Mouse (Mus musculus): ENCODE results near the gene Gldc.
"Not testable (repeated sequence)": the region's sequence is repeated elsewhere in the genome, so short reads cannot be mapped to it uniquely, and the experiment has no call there.

The Gldc gene

DNA sequence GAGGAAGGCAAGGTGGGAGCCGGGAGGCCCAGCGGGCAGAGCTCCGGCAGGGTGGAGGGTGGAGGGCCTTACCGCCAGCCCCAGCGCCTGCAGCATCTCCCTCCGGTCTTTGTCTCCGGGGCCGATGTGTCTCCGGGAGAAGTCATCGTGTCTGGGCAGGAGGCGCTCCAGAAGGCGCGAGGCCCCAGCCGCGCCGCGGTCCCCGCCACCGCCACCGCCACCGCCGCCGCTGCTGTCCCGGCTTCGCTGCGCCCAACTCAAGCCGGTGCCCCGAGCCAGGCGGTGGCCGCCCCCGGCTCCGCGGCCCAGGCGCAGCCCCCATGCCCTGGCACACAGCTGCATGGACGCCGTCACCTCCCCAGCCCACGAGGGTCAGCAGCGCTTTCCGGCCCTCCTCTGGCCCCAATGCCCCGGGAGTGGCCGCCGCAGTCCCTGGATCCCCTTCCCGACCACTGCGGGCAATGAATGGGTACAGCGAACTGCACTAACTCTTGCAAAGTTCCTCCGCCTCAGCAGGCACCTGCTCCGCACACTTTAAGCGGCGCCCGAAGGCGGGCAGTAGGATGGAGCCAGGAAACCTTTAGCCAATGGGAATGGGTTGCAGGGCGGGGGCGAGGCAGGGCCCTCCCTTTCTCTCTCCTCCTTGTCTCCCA is at the start of gene Gldc:
Gene Gldc, minus strand, starts transcription at position 511 of the 653 bp plus-strand sequence.
- no peak for DNase-seq (ENCODE audit: low read depth)

DNA sequence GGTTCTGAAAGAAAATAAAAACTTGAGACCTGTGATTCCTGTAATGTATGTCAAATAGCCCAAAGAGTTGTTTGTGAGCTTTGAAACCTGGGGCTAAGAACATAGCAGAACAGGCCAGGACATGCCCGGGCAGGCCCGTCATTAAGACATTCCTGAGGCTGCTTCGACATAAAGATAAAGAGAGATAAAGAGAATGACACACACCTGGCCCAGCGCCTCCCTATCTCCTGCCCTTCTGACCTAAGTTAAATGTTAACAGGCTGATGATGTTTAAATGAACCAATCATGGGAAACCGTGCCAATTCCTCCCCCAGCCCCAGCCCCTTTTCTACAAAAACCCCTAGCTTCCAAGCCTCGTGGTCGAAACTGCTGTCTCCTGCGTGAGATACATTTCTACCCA is 47.4 kb upstream of the Gldc start:
- not testable (repeated sequence) for DNase-seq (ENCODE audit: low read depth)

DNA sequence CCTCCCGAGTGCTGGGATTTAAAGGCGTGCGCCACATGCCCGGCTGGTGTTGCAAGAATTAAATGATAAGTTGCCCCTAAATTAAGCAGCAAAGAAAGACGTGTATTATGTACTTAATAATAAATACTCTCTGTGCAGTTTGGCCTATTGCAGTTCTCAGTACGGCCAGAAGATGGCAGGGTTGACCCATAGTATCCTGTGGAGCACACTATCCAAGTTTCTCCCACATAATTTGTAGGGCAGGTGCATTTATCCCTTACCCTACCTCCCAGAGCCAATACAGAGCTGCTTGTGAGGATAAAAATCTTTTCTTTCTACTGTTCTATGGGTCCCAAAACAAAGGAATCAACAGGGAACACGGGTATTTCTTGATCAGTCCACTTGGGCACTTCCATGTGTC is 42.1 kb upstream of the Gldc start:
- DNase-seq (ENCODE audit: low read depth): peak; percentile 9

DNA sequence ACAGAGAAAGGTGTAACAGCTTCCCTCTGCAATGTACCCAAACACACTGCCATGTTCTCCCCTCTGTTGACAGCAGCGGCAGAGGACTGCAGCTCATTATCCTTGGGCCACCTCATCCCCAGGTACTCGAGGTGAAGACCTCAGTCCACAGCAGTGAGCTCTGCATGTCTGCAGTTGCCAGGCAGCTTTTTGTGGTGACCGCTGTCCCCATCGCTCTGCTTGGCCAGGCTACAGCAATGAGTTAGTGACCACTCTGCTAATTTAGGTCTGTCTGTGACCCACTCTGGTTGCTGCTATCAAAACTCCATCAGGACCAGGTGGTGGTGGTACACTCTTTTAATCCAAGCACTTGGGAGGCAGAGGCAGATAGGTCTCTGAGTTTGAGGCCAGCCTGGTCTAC is 41.0 kb upstream of the Gldc start:
- DNase-seq (ENCODE audit: low read depth): no peak

DNA sequence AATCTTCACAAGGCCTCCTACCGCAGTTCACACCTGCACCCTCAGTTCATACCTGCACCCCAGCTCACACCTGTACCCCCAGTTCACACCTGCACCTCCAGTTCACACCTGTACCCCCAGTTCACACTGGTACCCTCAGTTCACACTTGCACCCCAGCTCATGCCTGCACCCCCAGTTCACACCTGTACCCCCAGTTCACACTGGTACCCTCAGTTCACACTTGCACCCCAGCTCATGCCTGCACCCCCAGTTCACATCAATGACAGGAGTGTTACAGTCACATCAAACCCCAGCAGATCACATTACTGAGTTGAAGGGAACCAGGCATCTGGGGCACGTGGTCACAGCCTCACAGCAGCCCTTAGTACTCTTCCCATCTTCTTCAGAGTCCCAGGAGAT is 40.5 kb upstream of the Gldc start:
- not testable (repeated sequence) for DNase-seq (ENCODE audit: low read depth)

DNA sequence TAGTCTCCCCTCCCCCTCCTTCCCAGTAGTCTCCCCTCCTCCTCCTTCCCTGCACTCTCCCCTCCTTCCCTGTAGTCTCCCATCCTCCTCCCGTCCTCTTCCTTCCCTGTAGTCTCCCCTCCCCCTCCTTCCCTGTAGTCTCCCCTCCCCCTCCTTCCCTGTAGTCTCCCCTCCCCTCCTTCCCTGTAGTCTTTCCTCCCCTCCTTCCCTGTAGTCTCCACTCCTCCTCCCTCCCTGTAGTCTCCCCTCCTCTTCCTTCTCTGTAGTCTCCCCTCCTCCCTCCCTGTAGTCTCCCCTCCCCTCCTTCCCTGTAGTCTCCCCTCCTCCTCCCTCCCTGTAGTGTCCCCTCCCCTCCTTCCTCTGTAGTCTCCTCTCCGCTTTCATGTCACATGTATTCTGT is 38.8 kb upstream of the Gldc start:
- DNase-seq (ENCODE audit: low read depth): no peak

DNA sequence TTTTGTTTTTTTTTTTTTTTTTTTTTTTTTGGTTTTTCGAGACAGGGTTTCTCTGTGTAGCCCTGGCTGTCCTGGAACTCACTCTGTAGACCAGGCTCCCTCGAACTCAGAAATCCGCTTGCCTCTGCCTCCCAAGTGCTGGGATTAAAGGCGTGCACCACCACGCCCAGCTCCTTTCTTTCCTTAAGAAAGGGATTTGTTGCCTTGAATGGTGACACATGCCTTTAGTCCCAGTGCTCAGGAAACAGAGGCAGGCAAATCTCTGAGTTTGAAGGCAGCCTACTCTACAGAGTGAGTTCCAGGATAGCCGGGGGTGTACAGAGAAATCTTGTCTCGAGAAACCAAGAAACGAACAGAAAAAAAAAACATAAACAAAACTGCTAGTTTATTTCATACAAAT is 33.8 kb upstream of the Gldc start:
- DNase-seq (ENCODE audit: low read depth): not testable (repeated sequence)

DNA sequence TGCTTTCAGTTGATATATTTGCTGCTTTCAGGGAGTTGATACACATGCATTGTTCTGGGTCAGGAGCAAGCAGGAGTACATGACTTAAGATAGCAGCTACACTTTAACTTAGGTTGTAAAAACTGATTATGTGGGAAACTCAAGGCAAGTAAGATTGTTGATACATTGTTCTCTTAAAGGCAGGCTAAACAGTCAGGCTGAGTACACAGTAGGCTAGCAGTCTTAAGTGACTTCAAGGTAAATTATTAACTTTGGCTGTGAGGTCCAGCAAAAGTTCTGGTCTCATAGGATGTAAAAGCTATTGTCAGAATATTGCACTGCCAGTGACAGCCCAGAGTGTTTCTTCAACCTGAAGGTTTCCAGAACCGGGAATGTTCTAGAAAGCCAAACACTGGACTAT is 31.8 kb upstream of the Gldc start:
- no peak for DNase-seq (ENCODE audit: low read depth)

DNA sequence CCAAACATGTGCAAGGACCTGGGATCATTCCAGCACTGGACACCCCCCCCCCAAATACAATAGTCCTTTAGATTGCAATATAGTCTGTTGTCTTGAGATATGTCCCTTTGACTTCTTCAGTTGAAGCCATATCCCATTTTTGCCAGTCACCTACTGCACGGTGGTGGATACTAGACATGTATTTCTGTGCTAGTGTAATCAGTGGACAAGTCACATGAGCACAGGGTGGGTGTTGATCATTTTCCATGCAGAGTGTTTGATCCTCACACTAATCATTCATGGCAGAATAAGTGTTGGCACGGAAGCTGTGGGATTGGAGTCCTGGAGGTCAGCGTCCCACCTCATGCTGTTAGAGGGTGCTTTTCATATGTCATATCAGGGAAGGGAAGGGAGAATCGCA is 30.6 kb upstream of the Gldc start:
- DNase-seq (ENCODE audit: low read depth): no peak

DNA sequence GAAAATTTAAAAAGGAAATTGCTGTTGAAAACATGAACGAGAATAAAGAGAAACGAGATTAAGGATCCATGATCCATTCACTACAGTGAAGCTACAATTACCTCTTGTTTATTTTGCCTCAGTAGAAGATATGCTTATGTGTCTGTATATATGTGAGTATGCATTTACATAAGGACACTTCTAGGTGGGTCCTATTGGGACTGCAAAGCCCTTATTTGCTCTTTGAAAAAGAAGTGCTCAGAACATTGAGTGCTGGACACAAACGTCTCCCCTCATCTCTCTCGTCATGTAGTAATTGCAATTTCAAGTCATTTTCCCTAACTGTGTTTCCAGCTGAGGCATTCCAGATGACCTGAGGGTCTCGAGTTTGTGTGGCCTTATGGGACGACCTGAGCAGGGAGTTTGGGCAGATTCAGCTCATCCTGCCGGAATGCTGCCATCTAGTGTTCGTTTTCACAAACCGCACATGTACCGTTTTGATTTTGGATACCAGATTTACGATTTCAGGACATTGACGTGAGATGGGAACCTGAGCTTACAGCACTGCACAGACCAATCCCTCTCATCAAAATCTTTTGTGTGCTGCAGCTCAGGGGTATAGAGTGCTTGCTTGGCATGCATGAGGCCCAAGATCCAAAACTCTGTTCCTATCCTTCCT is 30.1 kb upstream of the Gldc start:
- DNase-seq (ENCODE audit: low read depth): peak; percentile 45

DNA sequence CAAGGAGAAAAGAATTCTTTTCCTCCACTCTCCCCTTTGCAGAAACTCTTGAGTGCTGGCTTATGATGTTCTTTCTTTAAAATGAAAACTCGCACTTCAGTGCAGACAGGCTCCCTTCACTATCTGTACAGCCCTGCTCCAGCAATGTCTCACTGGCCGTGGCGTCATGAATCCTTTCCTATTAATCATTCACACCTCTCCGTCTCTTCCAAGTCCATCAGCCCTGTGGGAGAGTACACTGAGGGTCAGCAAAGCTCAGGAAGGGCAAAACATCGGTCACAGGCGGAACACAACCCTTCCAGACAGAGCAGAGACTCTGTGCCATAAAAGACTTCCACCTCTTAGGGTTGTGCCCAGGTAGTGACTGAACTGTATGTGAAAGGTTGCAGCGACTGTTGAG is 26.9 kb upstream of the Gldc start:
- no peak for DNase-seq (ENCODE audit: low read depth)

DNA sequence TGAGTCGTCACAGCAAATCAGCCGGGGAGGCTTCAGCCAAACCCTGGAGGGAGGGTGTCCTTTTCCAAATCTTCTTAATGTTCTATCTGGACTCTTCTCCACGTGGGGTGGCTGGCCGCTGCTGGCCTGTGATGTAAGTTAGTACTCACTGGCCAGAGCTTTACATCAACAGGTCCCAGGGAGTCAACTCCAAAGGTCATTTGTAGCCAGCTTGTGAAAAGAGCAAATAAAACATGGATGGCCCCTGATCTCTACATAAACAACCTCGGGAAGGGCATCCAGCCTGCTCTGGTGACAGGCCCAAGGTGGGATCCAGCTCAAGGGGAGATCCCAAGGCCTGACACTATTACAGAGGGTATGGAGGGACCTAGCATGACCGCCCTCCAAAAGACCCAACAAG is 19.8 kb upstream of the Gldc start:
- DNase-seq (ENCODE audit: low read depth): no peak

DNA sequence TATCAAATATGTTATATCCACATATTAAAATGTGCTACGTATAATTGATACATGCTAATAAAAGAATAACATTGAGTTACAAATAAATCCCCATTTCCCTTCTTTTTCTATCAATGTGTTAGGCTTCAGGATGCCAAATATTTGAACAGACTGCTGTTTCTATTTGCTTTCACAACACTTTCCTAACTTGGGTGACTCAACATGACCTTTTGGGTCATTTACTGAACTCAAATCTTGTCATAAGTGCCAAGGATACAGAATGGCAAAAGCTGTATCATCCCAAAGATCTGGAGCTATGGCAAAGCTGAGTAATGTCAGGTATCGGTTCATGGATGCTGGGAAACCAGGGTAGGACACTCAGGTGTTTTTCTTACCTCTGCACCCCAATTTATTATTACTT is 12.0 kb upstream of the Gldc start:
- no peak for DNase-seq (ENCODE audit: low read depth)

DNA sequence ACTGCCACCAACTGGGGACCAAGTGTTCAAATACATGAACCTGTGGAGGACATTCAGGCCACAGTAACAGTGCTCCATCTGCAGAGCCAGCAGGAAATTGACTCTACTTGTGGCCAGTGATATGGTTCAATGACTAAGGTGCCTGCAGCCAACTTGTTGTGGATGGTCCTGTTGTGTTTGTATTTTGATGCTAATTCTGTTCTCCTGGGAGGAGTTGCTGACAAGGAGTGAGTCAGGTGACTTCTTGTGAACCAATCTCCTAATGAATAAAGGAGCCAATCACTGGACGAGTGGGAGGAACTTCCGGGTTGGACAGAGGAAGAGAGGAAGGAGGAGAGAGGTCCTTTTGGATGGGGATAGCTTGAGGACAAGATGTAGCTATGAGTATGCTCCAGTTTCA is 10.3 kb upstream of the Gldc start:
- DNase-seq (ENCODE audit: low read depth): no peak

DNA sequence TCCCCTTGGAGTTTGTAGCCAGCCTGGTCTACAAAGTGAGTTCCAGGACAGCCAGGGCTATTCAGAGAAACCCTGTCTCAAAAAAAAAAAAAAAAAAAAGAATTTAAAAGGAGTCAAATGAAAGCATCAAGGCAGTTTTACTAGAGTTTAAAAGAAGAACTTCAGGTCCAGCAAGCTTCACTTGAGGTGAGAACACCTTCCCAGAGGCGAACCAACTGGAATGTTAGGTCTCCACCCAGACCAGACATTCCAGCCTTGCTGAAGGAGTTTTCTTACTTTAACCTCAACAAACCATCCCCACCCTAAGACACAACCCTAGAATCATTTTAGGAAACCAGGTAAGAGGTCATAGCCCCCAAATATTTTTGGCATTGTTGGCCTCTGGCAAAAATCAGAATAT is 4.8 kb upstream of the Gldc start:
- no peak for DNase-seq (ENCODE audit: low read depth)

DNA sequence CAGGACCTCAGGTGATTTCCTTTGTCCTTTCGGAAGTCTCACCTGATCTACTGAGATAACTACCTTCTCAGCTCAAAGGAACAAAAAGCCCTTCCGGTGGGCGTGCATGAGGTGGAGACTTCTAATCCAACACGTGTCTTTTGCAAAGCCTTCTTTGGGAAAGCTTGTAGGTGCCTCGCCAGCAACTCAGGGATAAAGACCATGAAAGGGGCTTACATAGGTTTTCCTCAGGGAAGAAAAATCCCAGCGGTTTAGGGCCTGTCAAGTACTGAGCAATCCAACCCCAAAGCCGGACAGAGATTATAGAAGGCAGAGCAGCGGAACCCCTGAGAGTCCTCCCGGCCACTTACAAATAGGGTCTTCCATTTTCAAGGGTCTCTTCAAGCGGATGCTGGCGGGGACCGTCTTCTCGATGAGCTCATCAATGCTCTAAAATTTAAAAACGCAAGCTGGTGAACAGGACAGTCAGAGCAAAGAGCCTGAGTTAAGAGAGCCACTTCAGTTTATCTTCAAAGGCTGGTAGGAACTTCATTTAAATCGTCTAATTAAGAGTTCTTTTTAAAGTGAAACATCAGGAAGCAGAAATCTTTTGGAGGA is 1.1 kb downstream of the Gldc start:
- no peak for DNase-seq (ENCODE audit: low read depth)

DNA sequence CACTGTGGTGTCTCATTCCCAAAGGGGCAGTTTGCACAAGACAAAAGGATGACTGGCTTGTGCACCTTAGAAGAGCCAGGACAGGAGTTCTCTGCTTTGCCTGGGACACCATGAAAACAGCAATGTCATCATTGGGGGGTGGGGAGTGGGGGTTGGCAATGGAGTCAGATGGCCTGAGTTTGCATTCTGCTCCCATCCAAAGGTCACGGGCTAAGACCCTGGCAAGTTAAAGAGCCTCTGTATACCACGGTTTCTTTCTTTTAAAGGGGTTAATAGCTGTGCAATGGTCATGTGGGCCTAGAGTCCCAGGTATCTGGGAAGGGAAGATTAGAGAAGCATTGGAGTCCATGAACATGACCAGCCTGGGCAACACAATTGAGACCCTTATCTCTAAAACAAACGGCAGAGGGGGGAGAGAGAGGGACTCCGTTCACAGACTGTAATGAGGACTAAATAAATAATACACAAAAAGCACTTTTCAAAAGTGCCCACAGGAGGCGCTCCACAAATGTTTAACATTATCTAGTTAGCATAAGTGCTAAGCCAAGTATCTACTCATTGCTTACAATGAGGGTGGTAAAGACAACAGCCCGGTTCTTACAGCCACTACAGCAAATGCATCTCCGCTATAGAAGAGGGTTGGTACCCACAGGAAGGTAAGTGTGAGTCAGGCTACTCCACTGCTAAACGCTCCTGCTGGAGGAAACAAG is 3.7 kb downstream of the Gldc start:
- no peak for DNase-seq (ENCODE audit: low read depth)

DNA sequence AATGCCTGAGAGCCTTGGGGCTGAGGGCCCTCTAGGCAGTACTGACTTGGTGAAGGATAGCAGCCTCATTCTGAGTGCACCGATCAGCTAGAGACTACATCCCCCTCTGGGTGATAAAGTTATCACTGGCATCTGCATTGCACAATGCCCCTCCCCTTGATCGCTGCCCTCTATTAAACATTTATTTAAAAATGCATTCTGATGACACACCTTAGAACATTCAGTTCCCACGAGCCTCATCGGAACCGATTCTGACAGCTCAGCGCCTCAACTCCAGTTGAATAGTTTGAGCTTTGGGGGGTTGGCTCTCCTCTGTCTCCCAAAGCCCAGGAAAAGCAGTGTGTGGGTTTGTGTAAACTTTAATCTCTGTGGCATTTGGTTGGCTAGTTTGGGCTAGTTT is 4.9 kb downstream of the Gldc start:
- no peak for DNase-seq (ENCODE audit: low read depth)

DNA sequence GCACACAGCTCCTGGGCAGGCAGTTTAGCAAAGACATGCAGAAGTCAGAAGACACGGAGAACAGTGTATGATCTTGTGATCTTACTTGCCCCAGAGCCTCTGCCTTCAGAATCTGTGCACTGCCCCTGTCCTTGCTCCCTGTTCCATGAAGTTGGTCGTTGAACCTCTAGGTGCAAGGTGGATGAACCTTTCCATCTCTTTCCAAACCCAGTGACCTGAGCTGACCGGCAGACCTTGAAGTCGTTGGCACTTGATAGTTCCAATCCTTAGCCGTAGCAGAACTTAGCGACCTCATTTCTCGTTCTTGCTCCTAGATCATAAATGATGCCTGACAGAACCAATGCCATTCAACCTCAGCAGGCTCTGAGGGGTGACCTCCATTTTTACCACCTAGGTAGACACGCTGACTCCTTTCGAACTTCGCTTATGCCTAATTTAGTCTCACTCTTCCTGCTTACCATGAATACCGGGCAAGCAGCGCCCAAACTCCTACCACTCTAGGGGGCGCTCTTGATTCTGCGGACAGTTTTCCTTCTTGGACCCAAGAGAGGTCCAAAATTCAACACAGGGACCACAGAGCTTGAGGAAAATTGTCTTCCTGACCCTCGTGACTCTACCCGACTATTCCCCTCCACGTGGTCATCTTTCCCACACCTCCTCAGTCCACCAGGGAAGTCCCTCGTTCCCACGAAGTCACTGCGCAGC is 8.3 kb downstream of the Gldc start:
- no peak for DNase-seq (ENCODE audit: low read depth)

DNA sequence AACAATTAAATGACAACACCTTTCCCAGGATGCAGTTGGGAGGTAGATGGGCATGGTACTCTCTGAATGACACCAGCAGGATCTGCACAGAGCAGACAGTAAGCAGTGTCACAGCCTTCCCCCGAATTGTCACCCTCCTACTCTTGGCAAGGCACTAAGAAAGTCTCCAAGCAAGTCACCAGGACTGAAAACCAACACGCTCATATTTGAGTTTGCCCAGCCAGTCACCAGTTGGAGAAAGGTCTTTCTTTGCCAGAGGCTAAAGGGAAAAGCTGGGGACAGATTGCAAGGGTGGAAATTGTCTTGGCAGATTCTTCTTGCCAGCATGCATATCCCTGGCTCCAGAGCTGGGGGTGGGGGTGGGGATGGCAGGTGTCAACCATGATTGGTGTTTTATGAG is 11.0 kb downstream of the Gldc start:
- no peak for DNase-seq (ENCODE audit: low read depth)

DNA sequence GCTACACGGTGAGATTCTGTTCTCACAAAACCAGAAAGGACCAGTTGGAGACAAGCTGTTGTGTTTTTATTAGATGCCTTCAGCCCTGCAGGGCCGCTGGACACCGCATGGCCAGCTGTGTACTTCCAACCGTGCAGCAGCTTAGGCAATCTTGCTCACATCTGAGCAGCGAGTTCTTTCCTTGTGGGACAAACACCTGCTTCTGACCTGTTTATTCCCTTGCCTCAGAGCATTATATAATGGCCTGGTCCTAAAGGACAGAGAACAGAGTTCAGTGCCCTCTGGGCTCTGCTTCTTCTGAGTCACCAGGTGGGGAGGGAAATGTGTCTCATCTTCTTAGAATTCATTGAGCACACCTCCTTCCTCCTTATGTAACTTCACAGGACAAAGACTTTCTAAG is 12.4 kb downstream of the Gldc start:
- no peak for DNase-seq (ENCODE audit: low read depth)

DNA sequence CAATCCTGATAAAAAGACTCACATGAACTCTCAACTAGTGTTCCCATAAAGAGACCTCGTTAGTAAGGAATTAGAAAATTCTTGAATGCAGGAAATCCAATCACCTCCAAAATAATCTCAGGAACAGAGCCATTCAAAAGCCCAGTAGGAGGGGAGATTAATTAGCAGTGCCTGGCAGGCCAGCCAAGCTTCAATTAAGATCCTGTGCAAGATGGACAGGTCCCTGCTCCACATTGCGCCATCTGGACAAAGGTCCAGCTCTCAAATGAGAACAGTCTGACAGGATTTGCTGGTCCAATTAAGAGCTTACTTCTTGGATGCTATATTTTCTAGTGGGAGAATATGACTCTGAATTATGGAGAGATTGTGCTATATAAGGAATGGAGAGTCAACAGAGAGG is 15.2 kb downstream of the Gldc start:
- DNase-seq (ENCODE audit: low read depth): no peak

DNA sequence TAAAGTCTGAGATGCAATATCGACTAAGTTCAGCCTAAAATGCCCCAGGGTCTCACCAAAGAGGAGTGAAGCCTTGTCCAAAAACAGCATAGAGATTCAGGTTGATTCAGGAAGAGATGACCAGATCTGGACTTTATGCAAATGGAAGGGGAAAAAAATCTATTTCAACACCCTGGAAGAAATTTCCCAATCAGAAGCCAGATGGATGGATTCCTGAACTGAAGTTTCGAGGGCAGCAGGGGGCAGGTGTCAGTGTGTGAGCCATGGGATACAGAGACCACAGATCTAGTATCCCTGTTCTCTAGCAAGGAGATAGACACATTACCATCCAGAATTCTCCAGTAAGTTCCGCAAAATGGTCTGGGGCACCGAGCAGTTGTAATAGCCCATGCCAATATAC is 17.0 kb downstream of the Gldc start:
- DNase-seq (ENCODE audit: low read depth): no peak

All from naive thymus-derived CD4-positive, alpha-beta T cell, adult 2 months (primary cell).